Mouse (Mus musculus) urinary bladder, adult 2 months (tissue): ENCODE results near the gene Snrnp70. TPM values are rescaled to one million over a fixed set of nuclear protein-coding genes. Genes with fewer than 3 reads are reported as not detected.
A peak's percentile ranks its signal among the peaks of the same experiment; 100 is the strongest.
"Not testable (repeated sequence)": the region's sequence is repeated elsewhere in the genome, so short reads cannot be mapped to it uniquely, and the experiment has no call there.

ENCODE experiments used
- DNase-seq: peaks from one replicate; pipeline ENCODE4 v3.0.0; 2022; ENCODE audit warnings: low spot score
- polyA plus RNA-seq: library from polyadenylated mRNA; depleted of rRNA; stranded (reverse); fragments of >200 nt; gene quantifications from 2 replicates; pipeline ENCODE4 v1.2.3, GENCODE M21; 2012

Gene Snrnp70
- polyA plus RNA-seq, 1 experiment: 412 TPM

- DNase-seq: no peak
These were observed 27.4 kb downstream of the Snrnp70 start for GRCm38 (mm10) chr7:45368178-45368577.

- DNase-seq: peak; percentile 95
These were observed 28.3 kb downstream of the Snrnp70 start for GRCm38 (mm10) chr7:45367020-45367880.

GRCm38 (mm10) chr7:45366652-45367019 is 28.9 kb downstream of the Snrnp70 start, which contains the start of gene Ppfia3:
TSS of gene Ppfia3 (minus strand) at chr7:45367019.
- DNase-seq: no peak

- DNase-seq: peak; percentile 46
These were observed 29.5 kb downstream of the Snrnp70 start for GRCm38 (mm10) chr7:45365742-45366651.

- no peak for DNase-seq
These were observed 31.6 kb downstream of the Snrnp70 start for GRCm38 (mm10) chr7:45363983-45364382.

- DNase-seq: no peak
These were observed 32.7 kb downstream of the Snrnp70 start for GRCm38 (mm10) chr7:45362801-45363200.

- DNase-seq: no peak
These were observed 34.2 kb downstream of the Snrnp70 start for GRCm38 (mm10) chr7:45361243-45361804.

GRCm38 (mm10) chr7:45360404-45361125 is 35.0 kb downstream of the Snrnp70 start:
- DNase-seq: no peak

- DNase-seq: not testable (repeated sequence)
These were observed 36.5 kb downstream of the Snrnp70 start for GRCm38 (mm10) chr7:45359081-45359480.

GRCm38 (mm10) chr7:45356087-45356486 is 39.5 kb downstream of the Snrnp70 start:
- no peak for DNase-seq

GRCm38 (mm10) chr7:45355318-45356020 is 40.1 kb downstream of the Snrnp70 start:
- no peak for DNase-seq

GRCm38 (mm10) chr7:45353041-45353440 is 42.5 kb downstream of the Snrnp70 start:
- DNase-seq: no peak

- no peak for DNase-seq
These were observed 48.6 kb downstream of the Snrnp70 start for GRCm38 (mm10) chr7:45346905-45347304.

- DNase-seq: no peak
These were observed 52.0 kb downstream of the Snrnp70 start for GRCm38 (mm10) chr7:45343543-45343942.

- no peak for DNase-seq
These were observed 53.5 kb downstream of the Snrnp70 start for GRCm38 (mm10) chr7:45342081-45342480.

GRCm38 (mm10) chr7:45341303-45341702 is 54.2 kb downstream of the Snrnp70 start:
- no peak for DNase-seq

- no peak for DNase-seq
These were observed 54.9 kb downstream of the Snrnp70 start for GRCm38 (mm10) chr7:45340669-45341068.

- no peak for DNase-seq
These were observed 55.5 kb downstream of the Snrnp70 start for GRCm38 (mm10) chr7:45340066-45340442.

GRCm38 (mm10) chr7:45339410-45340065 is 56.0 kb downstream of the Snrnp70 start:
- peak; percentile 60 for DNase-seq

- DNase-seq: no peak
These were observed 57.2 kb downstream of the Snrnp70 start for GRCm38 (mm10) chr7:45338161-45338911.
